Mouse (Mus musculus): Measurements from ENCODE around the gene Aimp1.

The Aimp1 gene

DNA sequence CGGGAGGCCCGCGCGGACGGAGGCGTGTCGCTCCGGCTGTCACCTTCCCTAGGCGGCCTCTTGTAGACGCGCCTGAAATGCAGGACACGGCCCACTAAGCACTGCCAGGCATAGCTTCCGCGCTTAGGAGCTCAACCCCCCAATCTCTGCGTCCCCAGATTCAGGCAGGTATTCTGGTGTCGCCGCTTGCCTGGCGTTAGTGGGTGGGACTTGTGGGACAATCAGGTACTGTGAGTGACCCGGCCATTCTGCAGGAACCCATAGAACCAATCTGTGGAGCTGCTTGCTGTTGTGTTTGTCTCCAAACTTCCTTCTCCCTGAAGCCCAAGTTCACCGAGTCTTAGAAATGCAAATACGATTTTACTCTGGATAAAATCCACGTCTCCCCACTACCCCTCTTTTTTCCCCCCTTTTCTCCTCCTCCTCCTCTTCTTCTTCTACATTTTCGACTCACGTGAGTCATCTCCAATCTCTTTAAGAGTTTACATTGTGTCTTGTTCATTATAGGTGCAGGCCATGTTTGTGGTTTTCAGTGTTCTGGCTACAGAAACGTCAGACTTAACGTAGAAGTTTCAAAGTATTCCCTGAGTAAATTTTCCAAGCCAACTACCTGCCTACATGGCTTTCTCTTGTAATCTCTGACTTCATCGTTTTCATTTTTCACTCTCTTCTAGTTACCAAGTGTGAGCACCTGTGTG, at the start of gene Aimp1:
Aimp1 (minus strand) TSS at position 140 of the 698 bp plus-strand sequence.
- no peak for DNase-seq (ENCODE audit: inconsistent age in 2 of 2, low spot score in 1 of 2)

- no peak for DNase-seq (ENCODE audit: inconsistent age in 2 of 2, low spot score in 1 of 2)
Measured at GRCm38 (mm10) chr3:132724326-132724725, 40.2 kb upstream of the Aimp1 start.

GRCm38 (mm10) chr3:132717316-132717715, 33.1 kb upstream of the Aimp1 start:
- no peak for DNase-seq (ENCODE audit: inconsistent age in 2 of 2, low spot score in 1 of 2)

- no peak for DNase-seq (ENCODE audit: inconsistent age in 2 of 2, low spot score in 1 of 2)
Measured at GRCm38 (mm10) chr3:132713913-132714312, 29.7 kb upstream of the Aimp1 start.

GRCm38 (mm10) chr3:132706977-132707376, 22.8 kb upstream of the Aimp1 start:
- no peak for DNase-seq (ENCODE audit: inconsistent age in 2 of 2, low spot score in 1 of 2)

DNA sequence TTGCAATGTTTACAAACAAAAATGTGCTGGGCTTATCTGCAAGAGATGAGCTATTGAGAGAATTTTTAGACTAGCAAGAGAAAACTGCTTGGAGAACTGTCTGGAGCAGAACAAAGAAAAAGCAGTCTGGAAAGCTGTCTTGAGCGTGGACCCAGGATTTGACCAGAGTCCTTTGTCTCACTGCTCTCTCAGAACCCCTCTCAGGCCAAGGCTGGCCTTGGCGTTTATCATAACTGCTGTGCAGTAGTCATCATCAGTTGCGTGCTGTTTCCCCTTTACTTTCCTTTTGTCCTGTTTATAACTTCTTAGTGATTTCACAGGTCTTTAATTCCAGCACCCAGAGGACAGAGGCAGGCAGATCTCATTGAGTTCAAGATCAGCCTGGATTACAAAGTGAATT, 20.0 kb upstream of the Aimp1 start:
- peak; percentile 22 to 70 for DNase-seq (ENCODE audit: inconsistent age in 2 of 2, low spot score in 1 of 2)

- peak in 1 of 2 experiments; percentile 39 for DNase-seq (ENCODE audit: inconsistent age in 2 of 2, low spot score in 1 of 2)
Measured at GRCm38 (mm10) chr3:132701368-132701767, 17.2 kb upstream of the Aimp1 start.

- DNase-seq (ENCODE audit: inconsistent age in 2 of 2, low spot score in 1 of 2): peak; percentile 95 to 99
Measured at GRCm38 (mm10) chr3:132683447-132684230, 531 bp downstream of the Aimp1 start, which contains the start of gene Tbck. TSS of gene Tbck (plus strand) at chr3:132684144.

GRCm38 (mm10) chr3:132677494-132677893, 6.7 kb downstream of the Aimp1 start:
- no peak for DNase-seq (ENCODE audit: inconsistent age in 2 of 2, low spot score in 1 of 2)

DNA sequence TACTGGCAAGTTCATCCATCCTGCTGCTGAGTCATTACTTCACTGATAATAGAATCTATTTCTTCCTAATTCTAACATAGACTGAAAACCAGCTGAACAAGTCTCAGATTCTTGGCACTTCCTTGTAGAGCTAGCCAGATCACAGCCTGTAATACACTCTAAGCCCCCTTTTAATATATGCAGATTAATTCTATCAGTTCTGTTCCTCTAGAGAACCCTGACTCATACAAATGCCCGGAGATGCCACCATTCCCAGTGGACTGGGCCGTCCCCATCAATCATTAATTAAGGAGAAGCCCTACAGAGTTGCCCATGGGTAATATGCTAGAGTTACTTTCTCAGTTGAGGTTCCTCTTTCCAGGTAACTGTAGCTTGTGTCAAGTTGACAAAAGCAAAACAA, 28.2 kb downstream of the Aimp1 start:
- DNase-seq (ENCODE audit: inconsistent age in 2 of 2, low spot score in 1 of 2): no peak

- no peak for DNase-seq (ENCODE audit: inconsistent age in 2 of 2, low spot score in 1 of 2)
Measured at GRCm38 (mm10) chr3:132653959-132654358, 30.2 kb downstream of the Aimp1 start.

DNA sequence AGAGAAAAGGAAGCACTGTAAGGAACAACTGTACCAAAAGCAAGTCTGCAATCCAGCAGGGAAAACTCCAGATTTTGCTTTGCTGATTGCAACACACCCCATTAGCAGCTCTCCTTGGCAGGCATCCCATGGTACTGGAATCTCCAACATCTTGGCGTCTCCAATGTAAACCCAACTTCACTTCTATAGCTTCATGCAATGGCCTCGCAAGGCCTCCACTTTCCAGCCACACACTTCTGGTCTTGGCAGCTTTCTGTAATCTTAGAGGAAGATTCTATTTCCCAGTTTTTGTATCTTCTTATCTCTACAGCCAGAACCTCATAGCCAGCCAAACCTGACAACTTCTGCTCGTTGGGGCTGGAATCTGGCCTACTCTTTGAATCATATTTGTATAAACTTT, 32.4 kb downstream of the Aimp1 start:
- DNase-seq (ENCODE audit: inconsistent age in 2 of 2, low spot score in 1 of 2): peak in 1 of 2 experiments; percentile 42

DNA sequence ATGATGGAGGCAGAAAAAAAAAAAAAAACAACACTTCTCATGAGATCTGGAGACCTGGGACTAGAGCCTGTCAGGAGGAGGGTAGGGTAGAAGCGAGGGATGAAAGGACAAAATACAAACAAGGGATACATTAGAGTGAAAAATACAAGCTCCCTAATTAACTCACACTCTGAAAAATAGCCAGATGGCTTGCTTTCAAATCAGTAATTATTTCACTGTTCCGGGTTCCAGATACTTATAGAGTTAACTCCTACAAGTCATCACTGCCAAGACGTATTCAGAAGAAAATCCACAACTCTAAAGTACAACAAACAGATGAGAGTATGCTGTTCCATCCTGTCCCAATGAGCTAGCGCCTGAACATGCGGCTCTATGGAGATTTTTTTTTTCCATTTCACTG, 34.0 kb downstream of the Aimp1 start:
- DNase-seq (ENCODE audit: inconsistent age in 2 of 2, low spot score in 1 of 2): no peak

- no peak for DNase-seq (ENCODE audit: inconsistent age in 2 of 2, low spot score in 1 of 2)
Measured at GRCm38 (mm10) chr3:132649368-132649767, 34.8 kb downstream of the Aimp1 start.

- no peak for DNase-seq (ENCODE audit: inconsistent age in 2 of 2, low spot score in 1 of 2)
Measured at GRCm38 (mm10) chr3:132646814-132647213, 37.4 kb downstream of the Aimp1 start.

DNA sequence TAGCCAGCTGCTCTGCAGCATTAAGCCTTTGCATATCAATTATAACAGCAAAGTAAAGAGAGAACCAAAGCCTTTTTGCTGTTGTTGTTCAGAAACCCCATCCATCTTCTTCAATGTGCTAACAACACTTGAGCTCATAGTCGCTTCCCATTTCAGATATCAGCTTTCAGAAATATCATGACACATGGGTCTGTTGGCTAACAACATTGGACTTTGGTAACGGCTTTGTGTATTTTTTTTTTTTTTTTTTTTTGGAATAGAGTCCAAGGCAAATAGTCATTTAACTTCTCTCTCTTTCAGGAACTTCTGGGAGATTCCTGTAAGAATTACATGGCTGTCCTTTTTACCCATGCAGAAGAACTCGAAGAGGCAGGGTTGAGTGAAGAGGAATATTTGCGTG, 40.1 kb downstream of the Aimp1 start:
- DNase-seq (ENCODE audit: inconsistent age in 2 of 2, low spot score in 1 of 2): no peak

DNA sequence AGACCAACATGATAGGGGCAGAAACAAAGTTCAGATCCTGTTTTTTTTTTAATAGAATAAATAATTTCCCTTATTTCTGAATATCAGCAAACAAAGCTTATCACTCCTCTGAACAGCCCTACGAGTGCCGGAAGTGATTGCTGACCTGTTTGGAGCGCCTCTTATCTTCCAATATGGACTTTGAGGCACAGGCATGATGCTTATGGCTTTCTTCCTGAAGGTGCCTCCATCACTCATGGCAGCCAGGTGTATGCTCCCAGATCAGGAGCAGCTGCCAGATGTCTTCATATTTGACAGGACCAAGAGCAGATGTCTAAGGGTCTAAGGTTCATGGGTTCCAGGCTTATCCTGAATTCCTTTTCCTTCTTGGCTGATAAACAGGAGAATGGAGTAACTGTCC, 47.1 kb downstream of the Aimp1 start:
- DNase-seq (ENCODE audit: inconsistent age in 2 of 2, low spot score in 1 of 2): no peak

DNA sequence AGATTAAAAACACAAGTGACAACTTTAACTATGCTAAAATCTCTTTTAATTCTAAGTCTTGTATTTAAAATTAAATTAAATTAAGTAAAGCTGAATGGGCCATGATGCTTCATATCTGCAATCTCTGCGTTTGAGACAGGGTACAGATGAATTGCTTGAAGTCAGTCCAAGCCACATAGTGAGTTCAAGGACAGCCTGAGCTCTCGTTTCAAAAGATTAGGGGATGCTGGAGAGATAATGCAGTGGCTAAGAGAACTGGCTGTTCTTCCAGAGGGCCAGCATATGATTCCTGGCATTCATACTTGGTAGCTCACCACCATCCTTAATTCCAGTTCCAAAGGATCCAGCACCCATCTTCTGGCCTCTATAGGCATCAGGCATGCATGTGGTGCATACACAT, 50.9 kb downstream of the Aimp1 start:
- peak; percentile 32 to 71 for DNase-seq (ENCODE audit: inconsistent age in 2 of 2, low spot score in 1 of 2)

GRCm38 (mm10) chr3:132629601-132630239, 54.5 kb downstream of the Aimp1 start, which contains the start of gene Gimd1:
TSS of gene Gimd1 (plus strand) at chr3:132629820.
- DNase-seq (ENCODE audit: inconsistent age in 2 of 2, low spot score in 1 of 2): no peak

- no peak for DNase-seq (ENCODE audit: inconsistent age in 2 of 2, low spot score in 1 of 2)
Measured at GRCm38 (mm10) chr3:132628741-132629140, 55.4 kb downstream of the Aimp1 start.
